Mouse (Mus musculus) cerebellum, adult 2 months (tissue): Measurements from ENCODE around the gene Arpin. TPM values are rescaled to one million over a fixed set of nuclear protein-coding genes. Genes with fewer than 3 reads are reported as not detected.

Source experiments
- DNase-seq, 2 experiments: peaks; one replicate each; pipeline ENCODE4 v3.0.0; 2021
- H3K27ac ChIP-seq: fragments of 200-500 bp; 2 replicates; pipeline ENCODE4 v1.5.1; 2012; ENCODE audit warnings: low read length, control low read depth, inconsistent platforms; ENCODE audit not compliant: insufficient read depth
- H3K27me3 ChIP-seq: fragments of 200-500 bp; 2 replicates; pipeline ENCODE4 v1.6.1; 2012; ENCODE audit warnings: inconsistent platforms, mild to moderate bottlenecking, low read length, moderate library complexity; ENCODE audit not compliant: control insufficient read depth, insufficient read depth
- H3K4me1 ChIP-seq: fragments of 200-500 bp; 2 replicates; pipeline ENCODE4 v1.6.1; 2011; ENCODE audit warnings: low read length; ENCODE audit not compliant: control insufficient read depth, insufficient read depth
- H3K4me3 ChIP-seq: fragments of 200-500 bp; replicated peaks from 2 replicates; pipeline ENCODE3; 2011; ENCODE audit warnings: mild to moderate bottlenecking, low read depth, low read length, control low read depth; ENCODE audit not compliant: insufficient read depth
- CTCF ChIP-seq: fragments of 200-500 bp; IDR thresholded peaks from 2 replicates; pipeline ENCODE4 v1.5.1; 2011; ENCODE audit warnings: low read depth, mild to moderate bottlenecking, control low read depth, low read length, moderate library complexity, borderline replicate concordance; ENCODE audit not compliant: insufficient read depth
- POLR2A ChIP-seq: fragments of 200-500 bp; IDR thresholded peaks from 2 replicates; pipeline ENCODE4 v1.6.1; 2011; ENCODE audit warnings: low read length, control low read depth, borderline replicate concordance; ENCODE audit not compliant: insufficient read depth
- WGBS: fragments of 180-500 bp; shearing (Covaris S2); methylation state at CpG from one replicate; pipeline ENCODE4 v1.1.7; 2018; 5-methylcytosine and 5-hydroxymethylcytosine counted together
- polyA plus RNA-seq: library from polyadenylated mRNA; depleted of rRNA; stranded (reverse); fragments of >200 nt; gene quantifications from 2 replicates; pipeline ENCODE4 v1.2.3, GENCODE M21; 2012

Gene Arpin
- polyA plus RNA-seq, 1 experiment = 22.8 TPM

GRCm38 (mm10) chr7:79907356-79907755 is 27.8 kb downstream of the Arpin start:
- WGBS = 36% methylated on average over 2 of the region's 2 CpGs
- no peak overlapping the region for H3K4me3 ChIP-seq
- no peak overlapping the region for H3K27ac ChIP-seq
- TF ChIP-seq POLR2A = no peak
- no peak for TF ChIP-seq CTCF
- H3K27me3 ChIP-seq = no peaks in the 10 kb centered on the region
- no peaks in the 10 kb centered on the region for H3K4me1 ChIP-seq
- DNase-seq = no peak

DNA sequence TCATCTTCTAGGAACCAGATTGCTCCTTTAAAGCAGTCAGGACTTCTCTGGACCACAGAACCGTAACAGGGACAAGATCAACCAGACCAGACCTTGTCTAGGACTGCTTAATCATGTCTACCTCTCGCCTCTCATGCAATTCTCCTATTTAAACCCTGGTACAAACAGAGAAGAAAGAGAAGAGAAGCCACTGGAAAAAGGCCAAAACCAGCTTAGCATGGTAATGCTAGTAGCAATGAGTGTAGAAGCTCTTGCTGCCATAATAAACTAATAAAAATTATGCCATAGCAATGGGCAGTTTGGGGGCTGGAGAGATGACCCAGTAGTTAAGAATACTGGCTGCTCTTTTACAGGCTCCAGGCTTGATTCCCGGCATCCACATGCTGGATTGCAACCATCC is 28.2 kb downstream of the Arpin start:
- 95% methylated on average over 3 of the region's 3 CpGs for WGBS
- H3K27ac ChIP-seq = no peak overlapping the region
- no peak for DNase-seq
- TF ChIP-seq CTCF = no peak
- TF ChIP-seq POLR2A = no peak
- no peak overlapping the region for H3K4me3 ChIP-seq
- no peaks in the 10 kb centered on the region for H3K27me3 ChIP-seq
- no peaks in the 10 kb centered on the region for H3K4me1 ChIP-seq

GRCm38 (mm10) chr7:79905193-79905592 is 30.0 kb downstream of the Arpin start:
- H3K4me3 ChIP-seq = no peak overlapping the region
- H3K27me3 ChIP-seq = no peaks in the 10 kb centered on the region
- TF ChIP-seq CTCF = no peak
- TF ChIP-seq POLR2A = no peak
- no peak for DNase-seq
- WGBS = 93% methylated on average over 4 of the region's 4 CpGs
- no peaks in the 10 kb centered on the region for H3K4me1 ChIP-seq
- no peak overlapping the region for H3K27ac ChIP-seq

DNA sequence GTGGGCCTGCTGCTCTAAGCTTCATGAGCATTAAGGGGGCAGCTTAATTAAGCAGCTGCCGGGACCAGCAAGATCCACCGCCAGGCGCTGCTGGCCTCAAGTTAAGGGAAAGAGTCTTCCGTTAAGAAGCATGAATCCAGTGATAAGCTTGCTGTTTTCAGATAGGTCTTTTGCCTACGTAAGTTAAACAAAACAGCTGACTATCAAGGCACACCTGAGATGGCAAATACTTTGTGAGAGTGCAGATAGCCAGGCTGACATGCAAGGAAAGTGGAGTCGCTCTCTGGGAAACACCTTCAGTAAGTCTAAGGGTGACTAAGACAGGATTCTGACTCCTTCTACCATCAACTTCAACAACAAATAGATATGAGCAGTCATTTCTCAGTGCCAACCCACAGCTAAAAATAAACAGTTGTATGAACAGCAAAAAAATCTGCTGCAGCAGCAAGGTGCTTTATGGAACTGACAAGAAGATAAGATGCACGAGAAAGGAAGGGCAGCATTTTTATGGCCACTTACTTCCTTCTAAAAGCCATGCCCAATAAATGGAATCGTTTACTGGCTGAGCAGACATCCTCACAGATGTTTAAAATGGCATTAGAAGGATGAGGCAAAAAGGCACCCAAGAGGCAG is 31.9 kb downstream of the Arpin start:
- Histone ChIP-seq H3K4me3 (no peak overlapping the region), H3K27me3 (no peaks in the 10 kb centered on the region), H3K27ac (no peak overlapping the region), H3K4me1 (no peaks in the 10 kb centered on the region)
- WGBS = 90% methylated on average over 8 of the region's 8 CpGs
- DNase-seq = no peak
- TF ChIP-seq POLR2A (no peak), CTCF (no peak)

- Histone ChIP-seq H3K27ac (no peak overlapping the region), H3K27me3 (no peaks in the 10 kb centered on the region), H3K4me3 (no peak overlapping the region), H3K4me1 (no peaks in the 10 kb centered on the region)
- TF ChIP-seq POLR2A = no peak
- no peak for TF ChIP-seq CTCF
- 89% methylated on average over 6 of the region's 6 CpGs for WGBS
- DNase-seq = no peak
Observed at GRCm38 (mm10) chr7:79900753-79901152, 34.4 kb downstream of the Arpin start.

DNA sequence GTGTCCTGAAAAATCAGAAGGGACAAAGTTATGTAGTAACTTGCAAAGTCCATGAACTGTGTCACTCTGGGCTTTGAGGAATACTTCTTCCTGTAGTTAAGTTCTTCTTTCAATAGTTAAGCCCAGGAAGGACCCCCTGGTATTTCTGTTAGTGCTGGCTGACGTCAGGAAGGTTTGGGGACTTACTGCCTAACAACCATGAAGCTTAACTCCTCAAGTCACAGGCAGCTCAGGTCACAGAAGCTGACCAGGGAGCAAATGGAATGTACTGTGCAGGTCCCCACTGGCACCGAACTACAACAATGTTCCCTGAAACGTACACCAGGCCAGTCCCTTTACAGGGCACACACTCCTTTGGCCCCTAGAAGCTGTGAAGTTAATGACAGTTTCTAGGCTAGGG is 39.9 kb downstream of the Arpin start:
- no peaks in the 10 kb centered on the region for H3K4me1 ChIP-seq
- H3K27me3 ChIP-seq = no peaks in the 10 kb centered on the region
- TF ChIP-seq POLR2A (no peak), CTCF (no peak)
- WGBS = 74% methylated on average over 3 of the region's 3 CpGs
- no peak overlapping the region for H3K4me3 ChIP-seq
- no peak overlapping the region for H3K27ac ChIP-seq
- no peak for DNase-seq

DNA sequence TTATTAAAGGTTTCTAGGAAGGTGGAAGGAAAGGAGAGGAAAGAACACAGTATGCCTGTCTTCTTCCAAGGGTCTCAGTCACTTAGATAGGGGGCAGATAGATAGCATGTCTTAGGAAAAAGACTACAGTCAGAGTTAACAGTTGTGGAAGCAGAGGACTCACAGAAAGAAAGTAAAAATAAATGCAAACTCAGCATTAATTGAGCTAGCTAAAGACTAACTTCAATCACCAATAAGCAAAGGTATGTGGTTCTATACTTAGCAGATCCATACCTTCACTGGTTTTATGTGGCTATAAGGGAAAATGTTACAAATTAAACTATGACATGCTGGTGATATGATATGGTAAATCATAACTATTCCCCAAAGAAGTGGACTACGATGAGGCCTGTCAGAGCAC is 40.4 kb downstream of the Arpin start:
- Histone ChIP-seq H3K27me3 (no peaks in the 10 kb centered on the region), H3K4me3 (no peak overlapping the region), H3K4me1 (no peaks in the 10 kb centered on the region), H3K27ac (no peak overlapping the region)
- no peak for DNase-seq
- TF ChIP-seq CTCF = no peak
- no peak for TF ChIP-seq POLR2A
- 91% methylated on average over 1 of the region's 1 CpGs for WGBS

DNA sequence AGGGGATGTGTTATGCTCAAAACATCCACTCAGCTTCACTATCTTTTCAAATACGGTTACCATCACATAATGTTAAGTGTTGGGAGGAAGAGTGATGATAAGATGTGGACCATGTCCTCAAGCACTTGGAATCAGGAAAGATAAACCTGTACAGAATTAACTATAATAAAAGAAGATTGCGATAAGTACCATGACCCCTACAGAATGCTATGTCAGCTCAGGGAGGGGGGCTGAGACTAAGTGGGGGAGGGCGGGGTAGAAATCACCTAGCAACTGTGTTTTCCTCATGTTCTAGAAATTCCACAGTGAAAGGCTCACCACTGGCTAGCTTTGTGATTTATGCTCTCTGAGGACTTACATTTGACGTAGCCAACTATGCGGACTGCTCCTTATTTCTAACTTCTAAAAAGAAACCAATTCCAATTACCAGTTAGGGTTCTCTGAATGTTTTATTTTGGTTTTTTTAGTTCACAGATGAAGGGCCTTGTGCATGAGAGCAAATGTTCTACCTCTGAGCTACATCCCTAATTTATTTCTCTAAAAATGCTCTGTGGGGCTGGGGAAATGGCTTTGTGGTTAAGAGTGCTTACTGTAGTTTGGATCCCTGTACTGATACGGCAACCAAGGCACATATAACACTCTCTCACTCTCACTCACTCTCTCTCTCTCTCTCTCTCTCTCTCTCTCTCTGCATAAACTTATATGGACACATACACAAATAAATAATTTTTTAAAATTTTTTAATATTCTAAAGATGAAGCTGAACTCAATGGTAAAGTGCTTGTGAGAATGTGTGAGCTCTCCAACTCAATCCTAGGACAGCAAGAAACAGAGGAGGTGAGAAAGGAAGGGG is 42.4 kb downstream of the Arpin start:
- DNase-seq = no peak
- Histone ChIP-seq H3K27me3 (no peaks in the 10 kb centered on the region), H3K4me3 (no peak overlapping the region), H3K27ac (no peak overlapping the region), H3K4me1 (no peaks in the 10 kb centered on the region)
- WGBS = 93% methylated on average over 6 of the region's 6 CpGs
- TF ChIP-seq POLR2A (no peak), CTCF (no peak)
